Mouse (Mus musculus) c-Kit-positive CD71-positive TER-119-positive erythroid progenitor cells, embryonic 14.5 days (primary cell): ENCODE results near the gene Cxcl9.

Experiments used
- DNase-seq: peaks from one replicate; pipeline ENCODE4 v3.0.0-alpha.2; 2013; ENCODE audit warnings: low spot score

The Cxcl9 gene

GRCm38 (mm10) chr5:92336743-92337142 is 8.9 kb upstream of the Cxcl9 start:
- no peak for DNase-seq

GRCm38 (mm10) chr5:92332359-92332840 is 4.5 kb upstream of the Cxcl9 start:
- no peak for DNase-seq

GRCm38 (mm10) chr5:92331635-92332338 is 3.9 kb upstream of the Cxcl9 start, which contains the start of gene Art3:
TSS of gene Art3 (plus strand) at chr5:92331827.
- no peak for DNase-seq

GRCm38 (mm10) chr5:92331122-92331521 is 3.2 kb upstream of the Cxcl9 start:
- DNase-seq: no peak

GRCm38 (mm10) chr5:92327367-92327766 is 512 bp downstream of the Cxcl9 start:
- DNase-seq: no peak

- no peak for DNase-seq
Observed at GRCm38 (mm10) chr5:92323264-92323663, 4.6 kb downstream of the Cxcl9 start.

GRCm38 (mm10) chr5:92322612-92323011 is 5.3 kb downstream of the Cxcl9 start:
- no peak for DNase-seq

GRCm38 (mm10) chr5:92321631-92322400 is 6.1 kb downstream of the Cxcl9 start:
- no peak for DNase-seq

- no peak for DNase-seq
Observed at GRCm38 (mm10) chr5:92318596-92318995, 9.3 kb downstream of the Cxcl9 start.

GRCm38 (mm10) chr5:92318119-92318518 is 9.8 kb downstream of the Cxcl9 start:
- no peak for DNase-seq

- DNase-seq: no peak
Observed at GRCm38 (mm10) chr5:92313776-92314175, 14.1 kb downstream of the Cxcl9 start.

- DNase-seq: peak; percentile 79
Observed at GRCm38 (mm10) chr5:92312046-92312715, 15.7 kb downstream of the Cxcl9 start.

- peak; percentile 90 for DNase-seq
Observed at GRCm38 (mm10) chr5:92309681-92310511, 18.0 kb downstream of the Cxcl9 start, which contains the start of gene Sdad1. TSS of gene Sdad1 (minus strand) at chr5:92310479.

- DNase-seq: no peak
Observed at GRCm38 (mm10) chr5:92304291-92304690, 23.6 kb downstream of the Cxcl9 start.

- no peak for DNase-seq
Observed at GRCm38 (mm10) chr5:92302149-92302840, 25.6 kb downstream of the Cxcl9 start.

GRCm38 (mm10) chr5:92294525-92294924 is 33.4 kb downstream of the Cxcl9 start:
- DNase-seq: no peak

GRCm38 (mm10) chr5:92291652-92292414 is 36.0 kb downstream of the Cxcl9 start:
- DNase-seq: no peak

- DNase-seq: no peak
Observed at GRCm38 (mm10) chr5:92287840-92288239, 40.0 kb downstream of the Cxcl9 start.

GRCm38 (mm10) chr5:92283107-92283506 is 44.8 kb downstream of the Cxcl9 start:
- DNase-seq: peak; percentile 70

- DNase-seq: no peak
Observed at GRCm38 (mm10) chr5:92282571-92282970, 45.3 kb downstream of the Cxcl9 start.
